Mouse (Mus musculus) heart, embryonic 12.5 days (tissue): ENCODE data around the gene Cdkl4. TPM values are rescaled to one million over a fixed set of nuclear protein-coding genes. Genes with fewer than 3 reads are reported as not detected.

Source experiments
- ATAC-seq: fragments of 200-750 bp; cut with Nextera tagmentation; 2 replicates; pipeline ENCODE4 v1.8.0; 2017; ENCODE audit warnings: moderate TSS enrichment, moderate library complexity; ENCODE audit not compliant: insufficient number of reproducible peaks, low FRiP score
- H3K27ac ChIP-seq: fragments of 300-500 bp; sonication (generic); 2 replicates; pipeline ENCODE4 v1.5.1; 2016; ENCODE audit warnings: mild to moderate bottlenecking, moderate library complexity; ENCODE audit not compliant: poor library complexity, severe bottlenecking
- H3K27me3 ChIP-seq: fragments of 300-500 bp; sonication (generic); replicated peaks from 2 replicates; pipeline ENCODE4 v1.6.1; 2016; ENCODE audit warnings: mild to moderate bottlenecking, moderate library complexity
- H3K36me3 ChIP-seq: fragments of 300-500 bp; sonication (generic); 2 replicates; pipeline ENCODE4 v1.6.1; 2016; ENCODE audit warnings: mild to moderate bottlenecking, moderate library complexity
- H3K4me1 ChIP-seq: fragments of 300-500 bp; sonication (generic); replicated peaks from 2 replicates; pipeline ENCODE4 v1.6.1; 2016; ENCODE audit warnings: mild to moderate bottlenecking
- H3K4me2 ChIP-seq: fragments of 300-500 bp; sonication (generic); 2 replicates; pipeline ENCODE4 v1.6.1; 2016; ENCODE audit warnings: mild to moderate bottlenecking, moderate library complexity
- H3K4me3 ChIP-seq: fragments of 300-500 bp; sonication (generic); 2 replicates; pipeline ENCODE4 v1.5.1; 2016; ENCODE audit warnings: mild to moderate bottlenecking
- H3K9ac ChIP-seq: fragments of 300-500 bp; sonication (generic); 2 replicates; pipeline ENCODE4 v1.6.1; 2016; ENCODE audit warnings: mild to moderate bottlenecking, moderate library complexity
- H3K9me3 ChIP-seq: fragments of 300-500 bp; sonication (generic); replicated peaks from 2 replicates; pipeline ENCODE4 v1.6.1; 2016; ENCODE audit warnings: mild to moderate bottlenecking, moderate library complexity
- WGBS: fragments of 180-500 bp; shearing (Covaris S2); methylation state at CpG from one replicate; pipeline ENCODE4 v1.1.7; 2016; 5-methylcytosine and 5-hydroxymethylcytosine counted together
- polyA plus RNA-seq: library from polyadenylated mRNA; unstranded; fragments of >200 nt; fragmentation: Nextera tagmentation; extraction: Ambion mirVana; gene quantifications from 2 replicates; pipeline ENCODE4 v1.2.1, GENCODE M21; 2016

Cdkl4 gene
- polyA plus RNA-seq, 1 experiment from 2014 or later, result 0.14 TPM

GRCm38 (mm10) chr17:80515956-80516355 lies 61.7 kb downstream of the Cdkl4 start:
- Histone ChIP-seq H3K36me3 (no peaks in the 10 kb centered on the region), H3K27me3 (no peaks in the 10 kb centered on the region), H3K9ac (no peak overlapping the region), H3K4me1 (peaks cover 6% of the 10 kb centered on the region), H3K4me3 (no peak overlapping the region), H3K4me2 (no peak overlapping the region), H3K9me3 (no peaks in the 10 kb centered on the region), H3K27ac (no peak overlapping the region)
- WGBS, result 75% methylated on average over 9 of the region's 9 CpGs
- no peak for ATAC-seq

DNA sequence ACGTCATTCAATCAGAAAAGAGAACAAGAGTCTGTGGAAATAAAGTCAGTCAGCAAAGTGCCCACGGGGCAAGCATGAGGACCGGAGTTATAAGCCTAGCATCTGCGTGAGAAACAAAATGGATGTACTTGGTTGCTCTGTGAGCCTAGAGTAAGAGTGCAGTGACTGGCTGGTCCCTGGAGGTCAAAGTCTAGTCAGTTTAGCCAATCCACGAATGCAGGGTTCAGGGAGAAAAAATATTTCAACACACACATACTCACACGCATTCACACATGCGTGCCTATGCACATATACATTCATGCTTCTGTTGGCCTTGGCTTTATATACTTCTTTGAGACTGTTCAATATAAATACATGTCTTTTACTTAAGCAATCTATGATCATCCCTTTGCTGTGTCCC lies 62.1 kb downstream of the Cdkl4 start:
- WGBS, result 88% methylated on average over 7 of the region's 7 CpGs
- Histone ChIP-seq H3K9me3 (no peaks in the 10 kb centered on the region), H3K4me2 (no peak overlapping the region), H3K4me1 (peaks cover 6% of the 10 kb centered on the region), H3K9ac (no peak overlapping the region), H3K27me3 (no peaks in the 10 kb centered on the region), H3K4me3 (no peak overlapping the region), H3K27ac (no peak overlapping the region), H3K36me3 (no peaks in the 10 kb centered on the region)
- no peak for ATAC-seq

DNA sequence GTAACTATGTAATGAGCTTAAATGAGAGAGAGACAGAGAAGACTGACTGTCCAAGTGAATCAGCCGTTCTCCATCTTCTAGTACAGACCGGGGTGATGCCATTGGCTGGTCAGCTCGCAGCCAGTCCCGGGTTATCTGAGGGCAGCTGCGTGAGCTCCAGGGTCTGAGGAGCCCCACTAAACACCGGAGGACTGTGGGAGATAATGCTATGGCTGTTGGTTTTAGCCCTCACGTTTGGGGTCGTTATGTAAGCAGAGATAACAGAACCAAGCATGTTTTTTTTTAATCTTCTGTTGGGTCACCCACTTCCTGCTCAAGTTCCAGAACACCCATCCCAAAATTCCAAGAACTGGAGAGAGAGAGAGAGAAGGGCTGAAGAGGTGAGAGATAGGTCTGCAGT lies 63.8 kb downstream of the Cdkl4 start:
- WGBS, result 17% methylated on average over 8 of the region's 8 CpGs
- Histone ChIP-seq H3K4me3 (no peak overlapping the region), H3K4me1 (peaks cover 6% of the 10 kb centered on the region), H3K9me3 (no peaks in the 10 kb centered on the region), H3K27me3 (no peaks in the 10 kb centered on the region), H3K36me3 (no peaks in the 10 kb centered on the region), H3K4me2 (no peak overlapping the region), H3K27ac (no peak overlapping the region), H3K9ac (no peak overlapping the region)
- ATAC-seq, result no peak

- no peak for ATAC-seq
These were observed 67.2 kb downstream of the Cdkl4 start for GRCm38 (mm10) chr17:80510459-80510855.

DNA sequence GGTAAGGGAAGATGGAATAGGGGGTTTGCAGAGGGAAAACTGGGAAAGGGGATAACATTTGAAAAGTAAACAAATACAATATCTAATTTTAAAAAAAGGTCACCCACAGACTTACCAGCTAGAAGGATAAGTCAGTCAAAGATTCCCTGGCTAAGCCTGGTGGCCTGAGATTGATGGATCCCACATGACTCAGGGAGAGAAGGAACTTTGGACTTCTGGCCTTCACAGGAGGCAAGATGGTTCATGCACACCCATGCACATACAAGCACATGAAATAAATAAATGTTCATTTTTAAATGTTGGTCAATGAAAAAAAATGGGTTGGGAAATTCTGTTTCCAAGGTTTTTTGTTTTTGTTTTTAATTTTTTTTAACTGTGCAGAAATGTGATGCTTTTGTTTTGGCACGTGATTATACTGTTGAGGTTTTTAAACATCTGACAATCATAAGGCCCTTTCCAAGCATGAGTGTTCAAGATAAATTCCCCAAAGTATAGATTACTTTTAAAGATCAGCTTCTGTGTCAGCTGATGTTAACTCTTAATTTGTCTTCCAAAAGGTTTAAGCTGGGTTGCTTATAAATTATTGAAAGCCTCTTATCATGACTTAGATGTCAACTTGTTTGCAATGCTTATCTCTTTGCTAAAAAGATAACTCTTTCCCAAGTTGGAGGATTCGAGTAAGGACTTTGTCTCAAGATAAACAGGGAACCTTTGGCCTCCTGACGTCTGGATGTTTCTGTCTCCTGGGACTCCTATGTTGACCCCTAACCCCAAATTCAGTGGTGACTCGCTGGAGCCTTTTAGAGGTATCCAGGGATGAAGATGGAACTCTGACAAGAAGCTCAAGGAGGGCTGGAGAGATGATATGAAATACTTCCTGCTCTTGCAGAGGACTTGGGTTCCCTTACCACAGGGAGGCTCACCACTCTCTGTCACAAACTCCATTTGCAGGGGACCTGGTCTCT lies 67.8 kb downstream of the Cdkl4 start:
- no peaks in the 10 kb centered on the region for H3K27me3 ChIP-seq
- H3K36me3 ChIP-seq, result no peaks in the 10 kb centered on the region
- H3K4me1 ChIP-seq, result peaks cover 6% of the 10 kb centered on the region
- no peak for ATAC-seq
- WGBS, result 26% methylated on average over 4 of the region's 4 CpGs
- no peak overlapping the region for H3K4me3 ChIP-seq
- H3K9ac ChIP-seq, result no peak overlapping the region
- no peak overlapping the region for H3K27ac ChIP-seq
- no peaks in the 10 kb centered on the region for H3K9me3 ChIP-seq
- no peak overlapping the region for H3K4me2 ChIP-seq

More at GRCm38 (mm10) chr17:80510459-80510855, 67.2 kb downstream of the Cdkl4 start:
- H3K9ac ChIP-seq, result no peak overlapping the region
- no peaks in the 10 kb centered on the region for H3K9me3 ChIP-seq
- H3K4me1 ChIP-seq, result peaks cover 6% of the 10 kb centered on the region
- H3K27me3 ChIP-seq, result no peaks in the 10 kb centered on the region
- no peak overlapping the region for H3K27ac ChIP-seq
- 73% methylated on average over 3 of the region's 3 CpGs for WGBS
- no peak overlapping the region for H3K4me2 ChIP-seq
- no peak overlapping the region for H3K4me3 ChIP-seq
- H3K36me3 ChIP-seq, result no peaks in the 10 kb centered on the region

DNA sequence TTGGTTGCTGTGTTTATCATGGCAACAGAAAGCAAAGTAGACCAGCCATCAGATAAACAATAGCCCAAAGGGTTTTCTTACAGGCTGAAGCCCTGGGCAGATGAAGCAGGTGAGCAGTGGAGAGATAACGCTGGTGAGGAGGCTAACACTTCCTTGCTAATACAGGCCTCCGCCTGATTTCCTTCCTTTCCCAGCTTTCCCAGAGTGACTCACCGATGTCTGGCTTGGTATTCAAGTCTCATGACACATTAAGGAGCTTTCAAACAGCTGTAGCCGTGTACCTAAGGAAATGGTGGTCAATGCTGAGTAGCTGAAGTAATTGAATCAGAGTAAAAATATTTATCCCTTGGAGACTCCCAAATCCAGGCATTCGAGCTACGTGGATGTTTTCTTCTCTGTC lies 71.8 kb downstream of the Cdkl4 start:
- no peak overlapping the region for H3K4me3 ChIP-seq
- no peaks in the 10 kb centered on the region for H3K36me3 ChIP-seq
- H3K27ac ChIP-seq, result no peak overlapping the region
- H3K4me2 ChIP-seq, result no peak overlapping the region
- no peaks in the 10 kb centered on the region for H3K27me3 ChIP-seq
- peaks cover 6% of the 10 kb centered on the region for H3K4me1 ChIP-seq
- no peaks in the 10 kb centered on the region for H3K9me3 ChIP-seq
- no peak overlapping the region for H3K9ac ChIP-seq
- no peak for ATAC-seq
- WGBS, result 68% methylated on average over 6 of the region's 6 CpGs

DNA sequence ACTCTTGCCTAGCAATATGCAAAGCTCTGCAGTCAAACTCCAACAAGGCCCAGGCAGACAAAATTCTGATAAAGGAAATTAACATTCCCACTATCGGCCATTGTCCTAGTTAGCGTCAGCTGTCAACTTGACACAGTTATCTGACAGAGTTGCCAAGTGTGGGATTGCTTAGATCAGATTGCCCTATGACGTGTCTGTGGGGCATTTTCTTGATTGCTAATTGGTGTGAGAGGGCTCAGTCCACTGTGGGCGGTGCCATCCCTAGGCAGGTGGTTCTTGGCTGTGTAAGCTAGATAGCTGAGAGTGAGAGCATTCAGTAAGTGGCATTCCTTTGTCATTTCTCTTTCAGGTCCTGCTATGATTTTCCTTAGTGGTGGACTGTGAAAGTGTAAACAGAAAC lies 72.3 kb downstream of the Cdkl4 start:
- H3K9me3 ChIP-seq, result no peaks in the 10 kb centered on the region
- H3K27me3 ChIP-seq, result no peaks in the 10 kb centered on the region
- no peak overlapping the region for H3K4me2 ChIP-seq
- H3K9ac ChIP-seq, result no peak overlapping the region
- H3K4me1 ChIP-seq, result peaks cover 6% of the 10 kb centered on the region
- H3K36me3 ChIP-seq, result no peaks in the 10 kb centered on the region
- H3K27ac ChIP-seq, result no peak overlapping the region
- no peak overlapping the region for H3K4me3 ChIP-seq
- WGBS, result 65% methylated on average over 4 of the region's 4 CpGs
- ATAC-seq, result no peak

GRCm38 (mm10) chr17:80501805-80502172 lies 75.8 kb downstream of the Cdkl4 start:
- no peaks in the 10 kb centered on the region for H3K27me3 ChIP-seq
- H3K27ac ChIP-seq, result no peak overlapping the region
- no peak overlapping the region for H3K9ac ChIP-seq
- H3K36me3 ChIP-seq, result no peaks in the 10 kb centered on the region
- no peaks in the 10 kb centered on the region for H3K9me3 ChIP-seq
- peaks cover 6% of the 10 kb centered on the region for H3K4me1 ChIP-seq
- ATAC-seq, result no peak
- no peak overlapping the region for H3K4me3 ChIP-seq
- H3K4me2 ChIP-seq, result no peak overlapping the region
- 64% methylated on average over 2 of the region's 2 CpGs for WGBS

DNA sequence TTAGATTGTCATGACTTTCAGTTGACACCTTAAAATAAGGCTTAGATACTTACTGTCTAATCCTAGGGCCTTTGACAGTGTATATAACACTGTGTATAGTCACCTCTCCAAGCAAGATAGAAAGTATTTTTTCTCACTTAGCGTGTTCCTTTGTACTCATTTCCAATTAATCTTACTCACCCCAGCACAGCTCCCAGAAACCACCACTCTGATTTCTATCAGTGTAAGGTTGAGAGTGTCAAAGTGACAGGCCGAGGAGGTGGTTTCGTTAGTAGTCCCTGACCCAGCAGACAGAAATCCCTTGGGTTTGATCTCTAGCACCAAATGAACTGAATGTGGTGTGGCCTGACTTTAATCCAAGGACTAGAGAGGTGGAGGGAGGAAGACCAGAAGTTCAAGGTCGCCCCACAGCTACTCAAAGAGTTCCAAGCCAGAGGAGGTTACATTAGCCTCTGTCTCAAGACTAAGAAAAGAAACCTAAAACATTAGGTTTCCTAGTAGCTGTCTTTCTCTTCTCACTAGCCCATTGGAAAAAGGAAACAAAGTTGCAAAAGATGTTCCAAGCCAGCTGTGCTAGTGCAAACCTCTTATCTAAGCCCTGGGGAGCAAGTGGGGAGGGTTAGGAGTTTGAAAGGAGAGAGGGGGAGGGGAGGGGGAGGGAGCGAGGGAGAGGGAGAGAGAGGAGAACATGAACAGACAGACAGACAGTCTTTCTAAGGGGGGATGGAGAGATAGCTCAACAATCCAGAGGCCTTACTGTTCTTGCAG lies 76.4 kb downstream of the Cdkl4 start:
- ATAC-seq, result no peak
- H3K9ac ChIP-seq, result no peak overlapping the region
- H3K36me3 ChIP-seq, result no peaks in the 10 kb centered on the region
- H3K4me1 ChIP-seq, result peaks cover 6% of the 10 kb centered on the region
- no peak overlapping the region for H3K27ac ChIP-seq
- no peak overlapping the region for H3K4me3 ChIP-seq
- 46% methylated on average over 5 of the region's 5 CpGs for WGBS
- H3K4me2 ChIP-seq, result no peak overlapping the region
- H3K9me3 ChIP-seq, result no peaks in the 10 kb centered on the region
- no peaks in the 10 kb centered on the region for H3K27me3 ChIP-seq

- Histone ChIP-seq H3K9me3 (no peaks in the 10 kb centered on the region), H3K27ac (no peak overlapping the region), H3K4me3 (no peak overlapping the region), H3K27me3 (no peaks in the 10 kb centered on the region), H3K9ac (no peak overlapping the region), H3K36me3 (no peaks in the 10 kb centered on the region), H3K4me1 (peaks cover 6% of the 10 kb centered on the region), H3K4me2 (no peak overlapping the region)
- WGBS, result 67% methylated on average over 4 of the region's 4 CpGs
- ATAC-seq, result no peak
These were observed 77.6 kb downstream of the Cdkl4 start for GRCm38 (mm10) chr17:80500025-80500424.

GRCm38 (mm10) chr17:80498600-80499268 lies 78.9 kb downstream of the Cdkl4 start:
- WGBS, result 58% methylated on average over 11 of the region's 11 CpGs
- Histone ChIP-seq H3K27me3 (no peaks in the 10 kb centered on the region), H3K9ac (no peak overlapping the region), H3K4me3 (no peak overlapping the region), H3K4me2 (no peak overlapping the region), H3K27ac (no peak overlapping the region), H3K9me3 (no peaks in the 10 kb centered on the region), H3K4me1 (peaks cover 6% of the 10 kb centered on the region), H3K36me3 (no peaks in the 10 kb centered on the region)
- ATAC-seq, result no peak
